Mouse (Mus musculus) retina, postnatal 7 days (tissue): ENCODE data around the gene Zcchc4.
A peak's percentile ranks its signal among the peaks of the same experiment; 100 is the strongest.
"Not testable (repeated sequence)": the region's sequence is repeated elsewhere in the genome, so short reads cannot be mapped to it uniquely, and the experiment has no call there.

Experiments
- DNase-seq: peaks from one replicate; pipeline ENCODE4 v3.0.0-alpha.2; 2012; ENCODE audit warnings: low read depth, low spot score

The Zcchc4 gene

GRCm38 (mm10) chr5:52775237-52775636, at the start of gene Zcchc4:
Gene Zcchc4, plus strand, starts transcription at chr5:52775409.
- no peak for DNase-seq

- no peak for DNase-seq
These were observed 47.5 kb upstream of the Zcchc4 start for GRCm38 (mm10) chr5:52727747-52728146.

- DNase-seq, result no peak
These were observed 42.4 kb upstream of the Zcchc4 start for GRCm38 (mm10) chr5:52732811-52733210.

- DNase-seq, result no peak
These were observed 39.2 kb upstream of the Zcchc4 start for GRCm38 (mm10) chr5:52736046-52736445.

GRCm38 (mm10) chr5:52741391-52742111, 33.7 kb upstream of the Zcchc4 start, which contains the start of gene Pi4k2b:
Gene Pi4k2b, plus strand, starts transcription at chr5:52741574.
- DNase-seq, result peak; percentile 54

- DNase-seq, result no peak
These were observed 32.9 kb upstream of the Zcchc4 start for GRCm38 (mm10) chr5:52742112-52742813.

GRCm38 (mm10) chr5:52743231-52743630, 32.0 kb upstream of the Zcchc4 start:
- DNase-seq, result no peak

- DNase-seq, result no peak
These were observed 28.3 kb upstream of the Zcchc4 start for GRCm38 (mm10) chr5:52746920-52747319.

- no peak for DNase-seq
These were observed 26.5 kb upstream of the Zcchc4 start for GRCm38 (mm10) chr5:52748732-52749131.

- DNase-seq, result no peak
These were observed 22.1 kb upstream of the Zcchc4 start for GRCm38 (mm10) chr5:52753146-52753545.

- no peak for DNase-seq
These were observed 21.0 kb upstream of the Zcchc4 start for GRCm38 (mm10) chr5:52754196-52754595.

- no peak for DNase-seq
These were observed 19.9 kb upstream of the Zcchc4 start for GRCm38 (mm10) chr5:52755337-52755736.

- DNase-seq, result no peak
These were observed 19.2 kb upstream of the Zcchc4 start for GRCm38 (mm10) chr5:52755989-52756388.

- no peak for DNase-seq
These were observed 12.6 kb upstream of the Zcchc4 start for GRCm38 (mm10) chr5:52762586-52762985.

GRCm38 (mm10) chr5:52774267-52774666, 942 bp upstream of the Zcchc4 start:
- no peak for DNase-seq

GRCm38 (mm10) chr5:52776466-52777354, 1.5 kb downstream of the Zcchc4 start:
- DNase-seq, result not testable (repeated sequence)

GRCm38 (mm10) chr5:52782523-52783250, 7.5 kb downstream of the Zcchc4 start:
- DNase-seq, result peak; percentile 76

GRCm38 (mm10) chr5:52783251-52783620, 8.0 kb downstream of the Zcchc4 start:
- DNase-seq, result no peak

GRCm38 (mm10) chr5:52783957-52784356, 8.7 kb downstream of the Zcchc4 start:
- DNase-seq, result no peak

GRCm38 (mm10) chr5:52786556-52787322, 11.5 kb downstream of the Zcchc4 start:
- DNase-seq, result no peak

- DNase-seq, result no peak
These were observed 18.0 kb downstream of the Zcchc4 start for GRCm38 (mm10) chr5:52793230-52793629.
